Mouse (Mus musculus) ES-Bruce4 (cell line): ENCODE measurements around the gene Nkain1. TPM values are rescaled to one million over a fixed set of nuclear protein-coding genes. Genes with fewer than 3 reads are reported as not detected.

ENCODE experiments used
- H3K27ac ChIP-seq: 2 replicates; pipeline ENCODE4 v1.5.1; 2012; ENCODE audit warnings: low read length, inconsistent platforms; ENCODE audit not compliant: insufficient read depth
- H3K27me3 ChIP-seq: 2 replicates; pipeline ENCODE4 v1.6.1; 2012; ENCODE audit warnings: mild to moderate bottlenecking, low read length, inconsistent platforms; ENCODE audit not compliant: control insufficient read depth, poor library complexity, insufficient read depth, severe bottlenecking
- H3K36me3 ChIP-seq: 2 replicates; pipeline ENCODE4 v1.6.1; 2012; ENCODE audit warnings: inconsistent platforms, mild to moderate bottlenecking, low read length, moderate library complexity; ENCODE audit not compliant: control insufficient read depth, poor library complexity, insufficient read depth, severe bottlenecking
- H3K4me1 ChIP-seq: one replicate; pipeline ENCODE4 v1.8.1; 2011; ENCODE audit warnings: low read length; ENCODE audit not compliant: control insufficient read depth, insufficient read depth
- H3K4me3 ChIP-seq: 2 replicates; pipeline ENCODE4 v1.5.1; 2011; ENCODE audit warnings: low read depth, mild to moderate bottlenecking, low read length
- H3K9ac ChIP-seq: 2 replicates; pipeline ENCODE4 v1.6.1; 2012; ENCODE audit warnings: low read depth, mild to moderate bottlenecking, inconsistent platforms; ENCODE audit not compliant: poor library complexity, severe bottlenecking
- H3K9me3 ChIP-seq: replicated peaks from 2 replicates; pipeline ENCODE4 v1.6.1; 2012; ENCODE audit warnings: mild to moderate bottlenecking, low read length, inconsistent platforms; ENCODE audit not compliant: control insufficient read depth, poor library complexity, insufficient read depth, severe bottlenecking
- CTCF ChIP-seq: IDR thresholded peaks from one replicate; pipeline ENCODE4 v1.8.1; 2011; ENCODE audit warnings: low read depth, low read length
- EP300 ChIP-seq: IDR thresholded peaks from 2 replicates; pipeline ENCODE4 v1.6.1; 2011; ENCODE audit warnings: low read depth, low read length; ENCODE audit not compliant: insufficient read depth
- POLR2A ChIP-seq: IDR thresholded peaks from one replicate; pipeline ENCODE4 v1.8.1; 2011; ENCODE audit warnings: low read length; ENCODE audit not compliant: insufficient read depth
- polyA plus RNA-seq: library from polyadenylated mRNA; stranded (reverse); fragments of >200 nt; gene quantifications from 2 replicates; pipeline ENCODE4 v1.2.4, GENCODE M21; 2011; ENCODE audit warnings: low read depth; ENCODE audit not compliant: missing spikeins, insufficient read depth, insufficient read length

Nkain1 gene
- polyA plus RNA-seq, 1 experiment, result 55.9 TPM

DNA sequence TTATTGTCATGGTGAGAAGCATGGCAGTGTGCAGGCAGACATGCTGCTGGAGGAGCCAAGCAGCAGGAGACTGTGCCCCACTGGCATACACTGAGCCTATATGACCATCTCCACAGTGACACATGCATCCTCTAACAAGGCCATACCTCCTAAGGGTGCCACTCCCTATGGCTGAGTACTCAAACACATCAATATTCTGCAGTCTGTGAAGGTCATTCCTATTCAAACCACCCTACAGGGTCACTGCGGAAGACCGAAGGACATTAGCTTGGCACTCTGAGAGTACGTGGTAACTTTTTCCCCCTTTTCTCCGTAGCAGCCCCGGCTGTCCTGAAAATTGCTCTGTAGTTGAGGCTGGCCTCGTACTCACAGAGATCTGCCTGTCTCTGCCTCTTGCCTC lies 52.5 kb downstream of the Nkain1 start:
- Histone ChIP-seq H3K4me3 (peak overlapping the region; percentile 29), H3K36me3 (no peaks in the 10 kb centered on the region), H3K9me3 (no peaks in the 10 kb centered on the region), H3K27me3 (no peaks in the 10 kb centered on the region), H3K9ac (peak overlapping the region; percentile 51), H3K4me1 (peaks cover 2% of the 10 kb centered on the region), H3K27ac (peak overlapping the region; percentile 98)
- TF ChIP-seq POLR2A (no peak), CTCF (no peak), EP300 (0 out of 2 replicates have a peak, but pooled peaks have one; percentile 11)

DNA sequence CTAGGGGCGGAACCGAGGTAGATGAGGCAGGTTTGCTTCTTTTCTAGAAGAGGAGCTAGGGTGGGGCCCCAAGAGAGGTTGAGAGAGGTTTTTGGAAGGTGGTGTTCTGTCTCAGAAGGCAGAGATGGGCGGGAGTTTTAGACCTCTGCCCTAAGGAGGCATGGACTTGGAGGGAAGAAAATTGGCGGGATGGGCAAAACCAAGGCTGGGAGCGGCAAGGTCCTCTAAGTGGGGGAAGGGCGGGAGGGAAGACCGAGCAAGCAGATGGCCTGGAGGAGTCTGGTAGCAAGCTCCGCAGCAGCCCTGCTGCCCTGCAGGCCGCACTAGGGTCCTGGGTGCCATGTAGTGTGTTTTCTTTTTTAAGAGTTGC lies 53.5 kb downstream of the Nkain1 start:
- Histone ChIP-seq H3K9ac (peak overlapping the region; percentile 51), H3K4me1 (peaks cover 2% of the 10 kb centered on the region), H3K4me3 (peak overlapping the region; percentile 59), H3K27ac (peak overlapping the region; percentile 98), H3K36me3 (no peaks in the 10 kb centered on the region), H3K9me3 (no peaks in the 10 kb centered on the region), H3K27me3 (no peaks in the 10 kb centered on the region)
- peak; percentile 86; the same call in 1 of the 2 replicates for TF ChIP-seq EP300
- no peak for TF ChIP-seq CTCF
- peak; percentile 86 for TF ChIP-seq POLR2A

DNA sequence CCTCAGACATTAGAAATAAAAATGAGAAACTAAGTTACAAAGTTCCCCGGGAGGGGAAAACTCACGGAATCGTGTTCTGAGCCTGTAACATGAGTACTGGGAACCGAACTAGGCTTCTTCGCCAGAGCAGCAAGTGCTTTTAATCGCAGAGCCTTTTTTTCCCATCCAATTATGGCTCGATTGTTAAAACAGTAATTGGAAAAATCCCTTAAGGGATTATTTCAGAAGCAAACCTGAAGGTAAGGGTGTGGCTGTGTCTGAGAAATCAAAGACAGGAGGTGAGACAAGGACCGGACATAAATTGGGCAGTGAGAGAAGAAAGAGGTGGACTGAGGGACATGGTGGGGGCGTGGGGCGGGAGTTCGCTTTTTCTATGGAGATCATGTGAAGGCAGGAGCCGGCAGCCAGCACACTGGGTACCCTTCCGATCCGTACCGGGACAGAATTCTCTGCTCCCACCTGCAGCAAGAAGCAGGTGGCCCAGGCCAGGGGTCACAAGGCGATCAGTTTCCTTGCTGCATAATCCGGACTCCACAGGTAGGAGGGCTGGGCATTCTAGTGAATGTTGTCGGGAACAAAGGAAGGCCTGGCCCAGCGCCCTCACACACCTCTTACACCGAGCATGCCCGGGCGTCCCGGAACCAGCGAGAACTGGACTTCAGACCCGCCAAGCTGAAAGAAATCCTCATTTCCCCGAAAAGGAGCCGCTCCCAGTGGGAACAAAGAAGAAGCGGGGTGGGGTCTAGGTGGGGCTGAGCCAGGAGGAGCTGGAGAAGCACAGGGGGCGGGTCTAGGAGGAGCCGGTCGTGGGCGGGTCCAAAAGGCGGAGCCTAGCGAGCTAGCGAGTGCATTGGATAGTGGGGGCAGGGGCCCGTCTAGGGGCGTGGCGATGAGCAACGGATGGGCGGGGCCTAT lies 54.1 kb downstream of the Nkain1 start:
- H3K4me3 ChIP-seq, result peak overlapping the region; percentile 60
- H3K36me3 ChIP-seq, result no peaks in the 10 kb centered on the region
- no peaks in the 10 kb centered on the region for H3K9me3 ChIP-seq
- H3K27me3 ChIP-seq, result no peaks in the 10 kb centered on the region
- TF ChIP-seq EP300 (peak; percentile 99), POLR2A (peak; percentile 18), CTCF (no peak)
- H3K27ac ChIP-seq, result peak overlapping the region; percentile 100
- peak overlapping the region; percentile 97 for H3K9ac ChIP-seq
- H3K4me1 ChIP-seq, result peaks cover 2% of the 10 kb centered on the region

DNA sequence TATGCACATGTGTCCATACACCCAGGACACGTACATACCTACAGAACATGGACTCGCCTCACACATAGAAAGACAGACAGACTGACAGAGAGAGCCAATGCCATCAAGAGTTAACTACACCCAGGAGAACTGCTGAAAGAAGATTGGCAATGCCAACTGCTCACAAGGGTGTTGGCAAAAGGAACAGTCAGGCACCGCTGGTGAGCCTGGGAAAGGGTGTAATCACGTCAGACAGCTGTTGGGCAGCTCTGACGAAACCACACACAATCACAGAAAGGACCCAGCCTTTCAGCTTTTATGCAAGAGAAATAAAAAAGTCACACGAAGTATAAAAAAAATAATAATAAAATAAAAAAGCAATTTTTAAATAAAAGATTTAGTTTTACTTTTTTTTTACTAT lies 57.5 kb downstream of the Nkain1 start:
- H3K27me3 ChIP-seq, result no peaks in the 10 kb centered on the region
- peak overlapping the region; percentile 74 for H3K27ac ChIP-seq
- no peaks in the 10 kb centered on the region for H3K36me3 ChIP-seq
- TF ChIP-seq CTCF, result no peak
- TF ChIP-seq EP300, result no peak
- no peak for TF ChIP-seq POLR2A
- no peak overlapping the region for H3K9ac ChIP-seq
- no peaks in the 10 kb centered on the region for H3K9me3 ChIP-seq
- H3K4me3 ChIP-seq, result no peak overlapping the region
- H3K4me1 ChIP-seq, result no peaks in the 10 kb centered on the region

Other genes starting within 250 kb of the Nkain1 start
- gene Zcchc17, start 214.2 kb downstream of the Nkain1 start, polyA plus RNA-seq, result 21.3 and 25.1 TPM in 2 replicates
- 84.2 and 88.4 TPM in 2 replicates for gene Snrnp40, start 214.0 kb downstream of the Nkain1 start, polyA plus RNA-seq
- 111 and 125 TPM in 2 replicates for gene Pum1, start 89.1 kb upstream of the Nkain1 start, polyA plus RNA-seq
- 8.1 and 8.6 TPM in 2 replicates for gene Sdc3, start 218.4 kb upstream of the Nkain1 start, polyA plus RNA-seq